8 mouse cellular contexts compared by ENCODE assay signal in genomic region chr7:6363047-6363488, GRCm38 (mm10). TPM values are rescaled to one million over a fixed set of nuclear protein-coding genes. Genes with fewer than 3 reads are reported as not detected.
DNase-seq lines count a peak whose midpoint lies in the region; ATAC-seq and TF ChIP-seq lines count a peak whose summit lies in the region.

Gene Zfp78, plus strand, starts transcription at chr7:6363280.

- TF ChIP-seq CTCF in cortical plate, adult 2 months (IDR thresholded peaks at IDR 0.05; ENCODE audit: extremely low read depth, insufficient read depth, low read length) = no peak

- peak; percentile 84 for ATAC-seq in heart, embryonic 12.5 days (ENCODE audit: insufficient number of reproducible peaks, low FRiP score)
- peak; percentile 80 for ATAC-seq in midbrain, embryonic 12.5 days (ENCODE audit: low FRiP score, low read depth)
- ATAC-seq in stomach, embryonic 16.5 days (ENCODE audit: insufficient read depth, low FRiP score) = peak; percentile 81

- H3K9me3 ChIP-seq in heart, embryonic 12.5 days (replicated peaks) = no peaks in the 10 kb centered on the region
- H3K9me3 ChIP-seq in midbrain, embryonic 12.5 days = no peaks in the 10 kb centered on the region
- no peaks in the 10 kb centered on the region for H3K9me3 ChIP-seq in stomach, embryonic 16.5 days (replicated peaks; ENCODE audit: control insufficient read depth, low read length)

- peak within 1 kb of the TSS; percentile 49 for H3K4me3 ChIP-seq in cortical plate, adult 2 months (ENCODE audit: insufficient read depth, low read length)
- H3K4me3 ChIP-seq in heart, embryonic 12.5 days = peak within 1 kb of the TSS; percentile 68
- H3K4me3 ChIP-seq in midbrain, embryonic 12.5 days = peak within 1 kb of the TSS; percentile 52
- peak within 1 kb of the TSS; percentile 68 for H3K4me3 ChIP-seq in stomach, embryonic 16.5 days (replicated peaks; ENCODE audit: low read length)

- peak within 1 kb of the TSS; percentile 78 for H3K9ac ChIP-seq in heart, embryonic 12.5 days
- peak within 1 kb of the TSS; percentile 68 for H3K9ac ChIP-seq in midbrain, embryonic 12.5 days (replicated peaks)
- peak within 1 kb of the TSS; percentile 78 for H3K9ac ChIP-seq in stomach, embryonic 16.5 days (ENCODE audit: low read length)

- no peaks in the 10 kb centered on the region for H3K36me3 ChIP-seq in heart, embryonic 12.5 days
- no peaks in the 10 kb centered on the region for H3K36me3 ChIP-seq in midbrain, embryonic 12.5 days
- no peaks in the 10 kb centered on the region for H3K36me3 ChIP-seq in stomach, embryonic 16.5 days (ENCODE audit: control insufficient read depth, insufficient read depth, low read length)

- intact Hi-C loops in left cerebral cortex, postnatal 36 days (cut with DNase I) = loop anchor here (5.0 to 10.0 kb wide), 2 partner anchors 69 to 332 kb away; partner anchors contain the start of gene Zim1

- H3K27me3 ChIP-seq in heart, embryonic 12.5 days (replicated peaks) = no peaks in the 10 kb centered on the region
- no peaks in the 10 kb centered on the region for H3K27me3 ChIP-seq in midbrain, embryonic 12.5 days
- no peaks in the 10 kb centered on the region for H3K27me3 ChIP-seq in stomach, embryonic 16.5 days (ENCODE audit: control insufficient read depth, insufficient read depth, low read length)

- peak; percentile 73; the same call in 1 of the 2 replicates for TF ChIP-seq POLR2A in cortical plate, adult 2 months (IDR thresholded peaks at IDR 0.05; ENCODE audit: extremely low read depth, insufficient read depth, low read length)

- under 1% methylated on average over 23 of the region's 23 CpGs for WGBS in heart, embryonic 12.5 days
- WGBS in midbrain, embryonic 12.5 days = under 1% methylated on average over 23 of the region's 23 CpGs
- WGBS in stomach, embryonic 16.5 days = under 1% methylated on average over 23 of the region's 23 CpGs

- peak within 1 kb of the TSS; percentile 83 for H3K4me2 ChIP-seq in heart, embryonic 12.5 days
- peak within 1 kb of the TSS; percentile 71 for H3K4me2 ChIP-seq in midbrain, embryonic 12.5 days (replicated peaks)
- peak within 1 kb of the TSS; percentile 71 for H3K4me2 ChIP-seq in stomach, embryonic 16.5 days (ENCODE audit: low read depth, low read length)

- no peaks in the 10 kb centered on the region; the same call in 1 of the 2 replicates for H3K4me1 ChIP-seq in cortical plate, adult 2 months (ENCODE audit: control insufficient read depth, insufficient read depth, low read length)
- H3K4me1 ChIP-seq in heart, embryonic 12.5 days (replicated peaks) = peaks cover 8% of the 10 kb centered on the region; the same call in 1 of the 2 replicates
- H3K4me1 ChIP-seq in midbrain, embryonic 12.5 days = peaks cover 13% of the 10 kb centered on the region
- peaks cover 10% of the 10 kb centered on the region for H3K4me1 ChIP-seq in stomach, embryonic 16.5 days (ENCODE audit: control insufficient read depth, insufficient read depth, low read length)

- DNase-seq in frontal cortex, adult 2 months (ENCODE audit: extremely low spot score in 1 of 2, low spot score in 1 of 2) = peak; percentile 82 to 86
- DNase-seq in frontal cortex, postnatal 14 days (ENCODE audit: low spot score in 2 of 2) = no peak
- DNase-seq in CD4-positive, CD25-positive, alpha-beta regulatory T cell, adult 2 months (ENCODE audit: low read depth, low spot score) = peak; percentile 95
- DNase-seq in left cerebral cortex, postnatal 36 days (ENCODE audit: low spot score in 2 of 2) = peak; percentile 83 to 85

- H3K27ac ChIP-seq in cortical plate, adult 2 months (ENCODE audit: insufficient read depth, low read length) = no peak within 1 kb of the TSS
- H3K27ac ChIP-seq in heart, embryonic 12.5 days (ENCODE audit: poor library complexity, severe bottlenecking) = peak within 1 kb of the TSS; percentile 84
- H3K27ac ChIP-seq in midbrain, embryonic 12.5 days (replicated peaks) = peak within 1 kb of the TSS; percentile 94
- H3K27ac ChIP-seq in stomach, embryonic 16.5 days (ENCODE audit: low read length) = peak within 1 kb of the TSS; percentile 93

RNA-seq across cellular contexts. Expression of gene Zfp78, which starts in this region (rescaled TPM):
- polyA plus RNA-seq in frontal cortex, adult 2 months (2012; rRNA removed) = 2.6 and 3.3 TPM in 2 replicates
- polyA plus RNA-seq in cortical plate, adult 2 months (2012; rRNA removed) = 2.6 and 3.1 TPM in 2 replicates
- 1.2 and 1.4 TPM in 2 replicates for polyA plus RNA-seq in heart, embryonic 12.5 days (2016; fragmentation: Nextera tagmentation; extraction: Ambion mirVana)
- total RNA-seq in left cerebral cortex, postnatal 36 days (2021) = 1 to 10 TPM; 4.4 to 4.6 TPM
- polyA plus RNA-seq in midbrain, embryonic 12.5 days (2016; fragmentation: Nextera tagmentation; extraction: Ambion mirVana) = 2.4 and 3.1 TPM in 2 replicates
- polyA plus RNA-seq in stomach, embryonic 16.5 days (2015; fragmentation: Nextera tagmentation; extraction: Ambion mirVana) = 2.8 and 3.0 TPM in 2 replicates

Comparison
In these comparisons a context has a peak if more than half of its experiments do, and no peak if none do; other contexts are left out.
1. DNase-seq: peak in frontal cortex, adult 2 months (2 of 2), CD4-positive, CD25-positive, alpha-beta regulatory T cell, adult 2 months (single experiment) and left cerebral cortex, postnatal 36 days (2 of 2); none in frontal cortex, postnatal 14 days (0 of 2).
2. Peak in every context shown above with its lines, with median percentiles within 50 percentile points of each other: H3K4me3 ChIP-seq, ATAC-seq, H3K4me2 ChIP-seq and H3K9ac ChIP-seq.